Mouse (Mus musculus): ENCODE measurements around the gene Olfr434. TPM values are rescaled to one million over a fixed set of nuclear protein-coding genes. Genes with fewer than 3 reads are reported as not detected.
A peak's percentile ranks its signal among the peaks of the same experiment; 100 is the strongest.
"Not testable (repeated sequence)": the region's sequence is repeated elsewhere in the genome, so short reads cannot be mapped to it uniquely, and the experiment has no call there.

Olfr434 gene
- not detected in 2 replicates for polyA plus RNA-seq (2015; fragmentation: Nextera tagmentation; extraction: Ambion mirVana)

DNA sequence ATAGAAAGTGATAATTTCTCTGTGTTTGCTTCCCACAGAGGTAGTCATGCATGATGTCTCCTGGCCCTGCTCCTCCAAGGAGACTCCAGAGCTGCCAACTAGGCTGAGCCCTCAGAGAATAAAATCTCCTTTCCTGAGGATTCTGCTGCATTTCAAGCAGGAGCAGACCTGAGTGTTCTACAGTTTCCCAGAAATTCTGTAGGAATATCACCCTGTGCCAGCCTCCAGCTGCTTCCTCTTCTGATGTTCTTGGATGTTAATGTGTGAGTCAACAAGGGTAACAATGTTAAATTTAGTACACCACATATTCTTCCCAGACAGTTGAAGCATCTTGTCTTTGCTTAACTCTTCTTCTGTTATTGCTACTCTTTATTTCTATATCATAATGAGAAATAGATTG, at the start of gene Olfr434:
Olfr434 (plus strand) TSS at position 149 of the 400 bp plus-strand sequence.
- H3K9ac ChIP-seq; H3K9me3 ChIP-seq; H3K4me2 ChIP-seq; H3K4me1 ChIP-seq; H3K27ac ChIP-seq; H3K36me3 ChIP-seq (replicated peaks); ATAC-seq (replicated peaks); H3K4me3 ChIP-seq; H3K27me3 ChIP-seq (replicated peaks): not testable (repeated sequence)

DNA sequence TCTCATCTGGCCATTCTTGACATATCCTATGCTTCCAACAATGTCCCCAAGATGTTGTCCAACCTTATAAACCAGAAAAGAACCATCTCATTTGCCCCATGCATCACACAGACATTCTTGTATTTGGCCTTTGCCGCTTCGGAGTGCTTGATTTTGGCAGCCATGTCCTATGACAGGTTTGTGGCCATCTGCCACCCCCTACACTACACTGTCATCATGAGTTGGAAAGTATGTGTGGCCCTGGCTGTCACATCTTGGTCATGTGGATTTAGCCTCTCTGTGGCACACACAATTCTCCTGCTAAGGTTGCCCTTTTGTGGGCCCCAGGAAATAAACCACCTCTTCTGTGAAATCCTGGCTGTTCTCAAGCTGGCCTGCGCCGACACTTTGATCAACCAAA, 45.6 kb upstream of the Olfr434 start:
- Histone ChIP-seq H3K27ac (no peak overlapping the region), H3K9me3 (no peaks in the 10 kb centered on the region), H3K27me3 (replicated peaks) (no peaks in the 10 kb centered on the region), H3K9ac (no peak overlapping the region), H3K4me1 (no peaks in the 10 kb centered on the region), H3K36me3 (replicated peaks) (no peaks in the 10 kb centered on the region), H3K4me2 (no peak overlapping the region), H3K4me3 (no peak overlapping the region)
- no peak for ATAC-seq (replicated peaks)
- 93% methylated on average over 4 of the region's 4 CpGs for WGBS

DNA sequence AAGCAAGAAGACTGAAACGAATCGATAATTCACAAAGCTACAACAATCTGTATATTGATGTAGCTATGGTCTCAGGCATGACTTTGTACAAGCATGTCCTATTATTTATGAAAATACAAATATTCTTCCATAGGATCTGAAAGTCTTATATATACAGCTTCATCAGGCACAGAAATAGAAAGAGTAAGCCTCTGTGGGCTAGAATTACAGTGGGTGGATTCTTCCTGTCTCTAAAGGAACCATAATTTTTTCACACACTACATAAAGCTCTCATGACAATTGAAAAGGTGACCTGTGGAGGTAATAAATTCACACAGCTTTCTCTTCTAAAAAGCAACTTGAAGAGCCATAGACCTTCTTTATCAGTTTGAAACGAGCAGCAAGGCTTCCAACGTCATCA, 41.0 kb upstream of the Olfr434 start, which contains the start of gene Olfr13:
Olfr13 (plus strand) TSS at position 301 of the 400 bp plus-strand sequence.
- Histone ChIP-seq H3K27me3 (replicated peaks) (no peaks in the 10 kb centered on the region), H3K36me3 (replicated peaks) (no peaks in the 10 kb centered on the region), H3K9me3 (no peaks in the 10 kb centered on the region), H3K9ac (no peak within 1 kb of the TSS), H3K4me1 (no peaks in the 10 kb centered on the region), H3K4me3 (no peak within 1 kb of the TSS), H3K27ac (no peak within 1 kb of the TSS), H3K4me2 (no peak within 1 kb of the TSS)
- ATAC-seq (replicated peaks) = no peak
- WGBS = 77% methylated on average over 4 of the region's 4 CpGs

DNA sequence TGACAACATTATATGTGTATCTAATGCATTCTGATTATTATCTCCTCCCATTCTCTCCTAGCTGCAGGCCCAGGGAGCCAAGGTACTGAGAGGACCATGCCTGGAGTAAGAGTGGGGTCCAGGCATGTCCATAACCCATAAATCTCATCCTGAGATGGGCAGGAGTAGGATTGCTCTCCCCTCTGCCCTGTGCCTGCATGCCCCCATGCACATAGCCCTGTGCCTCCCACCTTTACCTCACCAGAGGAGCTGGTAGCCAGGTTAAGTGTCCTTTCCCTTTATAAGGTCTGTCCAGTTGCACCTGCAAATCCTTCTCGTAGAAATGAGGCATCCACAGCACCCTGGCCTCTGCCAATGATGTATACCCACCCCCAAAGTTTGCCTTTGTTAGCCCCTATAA, 34.7 kb upstream of the Olfr434 start:
- H3K36me3 ChIP-seq (replicated peaks) = no peaks in the 10 kb centered on the region
- H3K4me1 ChIP-seq = peaks cover 11% of the 10 kb centered on the region
- no peak overlapping the region for H3K4me2 ChIP-seq
- no peaks in the 10 kb centered on the region for H3K9me3 ChIP-seq
- 87% methylated on average over 1 of the region's 1 CpGs for WGBS
- peak; percentile 51 for ATAC-seq (replicated peaks)
- H3K4me3 ChIP-seq = no peak overlapping the region
- no peaks in the 10 kb centered on the region for H3K27me3 ChIP-seq (replicated peaks)
- peak overlapping the region; percentile 48 for H3K27ac ChIP-seq
- no peak overlapping the region for H3K9ac ChIP-seq

DNA sequence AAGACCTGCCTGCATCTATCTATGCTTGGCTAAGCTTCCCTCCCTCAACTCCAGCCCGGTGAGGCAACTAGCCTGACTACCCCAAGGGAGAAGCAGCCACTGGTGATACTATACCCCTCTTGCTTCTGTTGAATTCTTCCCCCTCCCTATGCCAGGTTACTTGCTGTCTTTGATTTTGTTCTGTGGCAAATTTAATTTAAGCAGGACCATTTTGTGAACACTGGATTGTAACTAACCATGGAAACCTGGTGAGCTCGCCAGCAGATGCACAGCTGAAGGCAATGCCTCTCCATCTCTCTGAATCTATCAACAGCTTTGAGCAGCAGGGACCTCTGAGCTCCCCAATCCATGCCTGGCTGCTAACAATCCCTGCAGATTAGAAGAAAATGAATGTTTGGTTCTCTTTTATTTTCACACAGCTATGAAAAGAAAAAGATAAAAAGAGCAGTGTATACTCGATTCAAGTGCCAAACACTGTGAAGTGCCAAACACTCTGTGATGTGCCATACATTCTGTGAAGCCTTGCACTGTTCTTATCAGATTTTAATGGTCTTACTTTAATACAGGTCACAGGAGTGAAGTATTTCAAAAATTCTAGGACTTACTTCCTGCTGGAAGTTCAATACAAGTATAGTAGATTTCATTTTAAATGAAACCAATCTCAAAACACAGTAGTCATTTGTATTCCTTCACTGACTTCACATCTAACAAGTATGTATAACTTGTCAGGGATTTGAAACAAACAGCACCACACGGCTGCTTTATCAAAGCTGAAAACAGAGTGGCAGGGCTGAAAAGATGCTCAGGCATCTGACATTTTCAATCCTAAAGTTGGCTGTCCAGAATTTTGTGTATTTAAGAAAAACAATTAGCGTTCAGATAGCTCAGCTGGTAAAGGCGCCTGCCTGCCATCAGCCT, 34.0 kb upstream of the Olfr434 start:
- Histone ChIP-seq H3K4me2 (no peak overlapping the region), H3K27ac (peak overlapping the region; percentile 48), H3K4me3 (no peak overlapping the region), H3K27me3 (replicated peaks) (no peaks in the 10 kb centered on the region), H3K9me3 (no peaks in the 10 kb centered on the region), H3K9ac (no peak overlapping the region), H3K36me3 (replicated peaks) (no peaks in the 10 kb centered on the region), H3K4me1 (peaks cover 11% of the 10 kb centered on the region)
- 45% methylated on average over 6 of the region's 6 CpGs for WGBS
- ATAC-seq (replicated peaks) = peak; percentile 94

DNA sequence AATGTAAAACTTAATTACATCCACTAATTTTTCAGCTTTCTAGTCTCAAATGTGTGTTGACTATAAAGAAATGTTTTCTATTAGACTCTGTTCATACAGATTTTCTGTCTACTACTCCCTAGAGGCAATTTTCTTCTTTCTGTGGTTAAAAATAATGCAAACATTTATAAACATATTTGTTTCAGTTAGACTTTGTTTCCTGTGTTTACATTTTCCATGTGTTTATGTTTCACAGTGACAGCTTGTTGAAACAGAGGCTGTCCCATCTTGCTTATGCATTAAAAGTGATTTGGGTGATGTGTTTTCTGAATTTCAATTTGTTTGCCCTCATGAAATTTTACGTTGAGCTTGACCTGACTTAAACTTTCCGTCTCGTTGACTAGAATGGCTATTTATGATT, 21.8 kb upstream of the Olfr434 start:
- H3K4me2 ChIP-seq = no peak overlapping the region
- no peak overlapping the region for H3K27ac ChIP-seq
- H3K9ac ChIP-seq = no peak overlapping the region
- WGBS = 91% methylated on average over 3 of the region's 3 CpGs
- no peaks in the 10 kb centered on the region for H3K9me3 ChIP-seq
- H3K4me1 ChIP-seq = no peaks in the 10 kb centered on the region
- H3K4me3 ChIP-seq = no peak overlapping the region
- no peaks in the 10 kb centered on the region for H3K36me3 ChIP-seq (replicated peaks)
- ATAC-seq (replicated peaks) = no peak
- no peaks in the 10 kb centered on the region for H3K27me3 ChIP-seq (replicated peaks)

DNA sequence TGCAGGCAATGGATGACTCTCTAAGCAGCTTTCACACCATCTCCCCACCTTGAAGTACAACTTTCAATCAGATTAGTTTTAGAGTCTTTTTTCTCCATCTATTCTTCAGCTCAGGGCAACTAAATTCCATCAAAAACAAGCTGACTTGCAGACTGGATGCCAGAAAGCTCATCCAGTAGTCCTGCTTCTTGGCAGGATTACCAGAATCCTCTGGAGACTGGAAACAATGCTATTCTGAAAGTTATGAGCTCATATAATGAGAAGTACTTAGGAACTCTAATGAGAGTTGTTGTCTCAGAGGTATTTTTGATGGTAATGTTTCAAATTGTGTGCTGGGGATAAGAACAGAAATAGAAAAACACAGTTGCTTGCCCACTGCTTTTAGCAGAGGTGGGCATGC, 16.0 kb upstream of the Olfr434 start, which contains the start of gene Olfr435:
Olfr435 (plus strand) TSS at position 366 of the 400 bp plus-strand sequence.
- Histone ChIP-seq H3K4me3 (no peak within 1 kb of the TSS), H3K27ac (no peak within 1 kb of the TSS), H3K9me3 (no peaks in the 10 kb centered on the region), H3K27me3 (replicated peaks) (no peaks in the 10 kb centered on the region), H3K9ac (no peak within 1 kb of the TSS), H3K4me2 (no peak within 1 kb of the TSS), H3K4me1 (no peaks in the 10 kb centered on the region), H3K36me3 (replicated peaks) (no peaks in the 10 kb centered on the region)
- ATAC-seq (replicated peaks) = no peak

DNA sequence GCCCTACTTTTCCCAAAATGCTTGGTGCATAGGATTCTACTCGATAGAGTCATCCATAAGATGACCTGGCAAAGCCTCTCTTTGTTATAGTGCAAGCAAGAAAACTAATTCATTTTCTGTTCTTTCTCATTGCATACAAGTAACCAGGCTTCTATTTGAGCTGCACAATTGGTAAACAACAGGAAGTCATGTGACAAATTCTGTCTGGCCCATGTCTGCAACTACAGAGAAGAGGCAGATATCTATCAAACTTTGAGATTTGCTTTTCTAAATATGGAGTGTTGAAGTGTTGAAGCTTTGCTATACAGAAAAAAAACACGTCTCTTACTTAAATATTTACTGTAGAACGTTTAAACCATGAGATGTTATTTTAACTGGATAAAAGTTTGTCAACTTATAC, 14.7 kb upstream of the Olfr434 start:
- Histone ChIP-seq H3K27me3 (replicated peaks) (no peaks in the 10 kb centered on the region), H3K9me3 (no peaks in the 10 kb centered on the region), H3K36me3 (replicated peaks) (no peaks in the 10 kb centered on the region), H3K4me2 (no peak overlapping the region), H3K9ac (no peak overlapping the region), H3K4me1 (no peaks in the 10 kb centered on the region), H3K27ac (no peak overlapping the region), H3K4me3 (no peak overlapping the region)
- 85% methylated on average over 3 of the region's 3 CpGs for WGBS
- no peak for ATAC-seq (replicated peaks)

DNA sequence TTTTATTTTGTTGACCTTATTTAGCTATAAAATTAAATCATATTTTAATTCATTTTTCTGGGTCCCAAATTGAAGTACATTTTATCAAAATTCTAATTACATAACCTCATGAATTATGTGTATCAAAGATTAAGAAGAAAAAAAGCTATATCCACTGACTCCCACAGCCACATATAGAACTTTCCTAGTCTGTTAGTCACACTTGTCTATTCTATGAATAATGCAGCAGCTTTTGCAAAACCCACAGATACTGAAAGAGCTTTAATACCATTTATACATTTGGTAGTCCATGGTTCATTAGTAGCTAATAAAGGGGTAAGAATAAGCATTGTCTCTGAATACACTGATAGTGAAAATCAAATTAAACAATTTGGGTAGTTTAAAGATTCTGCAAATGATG, 10.0 kb upstream of the Olfr434 start:
- Histone ChIP-seq H3K27ac (no peak overlapping the region), H3K4me3 (no peak overlapping the region), H3K9me3 (no peaks in the 10 kb centered on the region), H3K9ac (no peak overlapping the region), H3K36me3 (replicated peaks) (no peaks in the 10 kb centered on the region), H3K27me3 (replicated peaks) (no peaks in the 10 kb centered on the region), H3K4me1 (no peaks in the 10 kb centered on the region), H3K4me2 (no peak overlapping the region)
- no peak for ATAC-seq (replicated peaks)

DNA sequence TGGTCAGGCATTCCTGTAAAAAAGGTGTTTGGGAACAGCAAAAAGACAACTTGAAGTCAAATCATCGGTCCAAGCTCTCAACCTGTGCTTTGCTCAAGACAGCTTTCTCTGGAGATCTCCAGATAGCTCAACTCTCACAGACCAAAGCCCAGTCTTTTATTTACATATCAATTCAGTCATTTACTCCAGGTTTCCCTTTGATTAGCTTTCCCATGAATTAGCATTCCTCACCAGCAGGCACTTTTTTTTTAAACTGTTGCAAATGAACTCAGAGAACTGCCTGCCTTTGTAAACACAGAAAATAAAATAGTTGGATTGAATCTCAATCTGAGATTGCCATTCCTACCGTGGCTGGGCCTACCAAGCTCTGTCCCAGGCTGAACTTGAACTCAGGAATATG, 7.5 kb upstream of the Olfr434 start:
- Histone ChIP-seq H3K4me3 (no peak overlapping the region), H3K4me1 (no peaks in the 10 kb centered on the region), H3K4me2 (no peak overlapping the region), H3K9ac (no peak overlapping the region), H3K27me3 (replicated peaks) (no peaks in the 10 kb centered on the region), H3K9me3 (no peaks in the 10 kb centered on the region), H3K27ac (no peak overlapping the region), H3K36me3 (replicated peaks) (no peaks in the 10 kb centered on the region)
- ATAC-seq (replicated peaks) = no peak
- 39% methylated on average over 2 of the region's 2 CpGs for WGBS

DNA sequence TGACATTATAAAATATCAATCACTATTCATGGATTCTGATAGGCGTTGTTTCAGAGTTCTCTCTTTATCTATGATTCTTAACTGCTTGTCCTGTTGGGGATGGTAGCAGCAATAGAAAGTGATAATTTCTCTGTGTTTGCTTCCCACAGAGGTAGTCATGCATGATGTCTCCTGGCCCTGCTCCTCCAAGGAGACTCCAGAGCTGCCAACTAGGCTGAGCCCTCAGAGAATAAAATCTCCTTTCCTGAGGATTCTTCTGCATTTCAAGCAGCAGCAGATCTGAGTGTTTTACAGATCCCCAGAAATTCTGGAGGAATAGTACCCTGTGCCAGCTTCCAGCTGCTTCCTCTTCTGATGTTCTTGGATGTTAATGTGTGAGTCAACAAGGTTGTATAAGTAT, 18.4 kb downstream of the Olfr434 start, which contains the start of gene Olfr47:
Olfr47 (plus strand) TSS at position 275 of the 400 bp plus-strand sequence.
- H3K27ac ChIP-seq; H3K27me3 ChIP-seq (replicated peaks); H3K4me1 ChIP-seq; H3K4me2 ChIP-seq; H3K9ac ChIP-seq; H3K36me3 ChIP-seq (replicated peaks); H3K9me3 ChIP-seq; H3K4me3 ChIP-seq; ATAC-seq (replicated peaks): not testable (repeated sequence)
- 89% methylated on average over 1 of the region's 1 CpGs for WGBS

DNA sequence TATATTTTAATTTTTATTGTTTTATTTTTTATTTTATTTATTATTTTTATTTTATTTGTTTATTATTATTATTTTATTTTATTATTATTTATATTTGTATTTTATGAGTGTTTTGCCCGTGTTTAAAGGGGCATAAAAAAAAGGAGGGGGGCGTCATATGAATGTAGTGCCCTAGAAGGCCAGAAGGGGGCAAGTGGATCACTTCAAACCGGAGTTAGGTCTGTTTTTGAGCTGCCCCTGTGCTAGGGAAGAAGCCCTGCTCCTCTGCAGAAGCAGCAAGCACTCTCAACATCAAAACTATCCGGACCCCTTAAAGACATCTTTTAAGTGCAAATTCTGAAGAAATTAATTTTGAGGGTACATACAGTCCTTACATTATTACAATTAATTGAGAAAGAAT, 29.2 kb downstream of the Olfr434 start:
- H3K9ac ChIP-seq = no peak overlapping the region
- 12% methylated on average over 4 of the region's 4 CpGs for WGBS
- no peak overlapping the region for H3K27ac ChIP-seq
- H3K4me2 ChIP-seq = no peak overlapping the region
- H3K4me1 ChIP-seq = no peaks in the 10 kb centered on the region
- no peaks in the 10 kb centered on the region for H3K36me3 ChIP-seq (replicated peaks)
- H3K27me3 ChIP-seq (replicated peaks) = no peaks in the 10 kb centered on the region
- H3K9me3 ChIP-seq = no peaks in the 10 kb centered on the region
- H3K4me3 ChIP-seq = no peak overlapping the region
- no peak for ATAC-seq (replicated peaks)

DNA sequence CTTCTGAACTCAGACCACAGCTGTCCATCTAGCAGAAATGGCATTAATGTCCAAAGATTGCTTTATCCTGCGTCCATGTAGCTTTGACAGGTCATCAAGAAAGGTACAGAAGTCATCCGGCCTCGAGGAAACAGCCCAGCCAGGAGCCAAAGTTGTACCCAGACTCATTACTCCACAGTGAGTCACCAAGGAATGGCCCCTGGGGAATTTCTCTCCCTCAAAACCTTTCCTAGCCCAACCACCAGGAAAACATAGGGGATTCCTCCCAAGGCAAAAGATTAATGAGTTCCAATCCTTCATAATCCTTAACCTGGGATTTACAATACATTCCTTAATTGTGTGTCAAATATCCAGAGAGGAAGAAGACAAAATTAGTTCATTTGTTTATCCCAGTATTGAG, 34.6 kb downstream of the Olfr434 start:
- Histone ChIP-seq H3K4me3 (no peak overlapping the region), H3K4me1 (no peaks in the 10 kb centered on the region), H3K9ac (no peak overlapping the region), H3K27me3 (replicated peaks) (no peaks in the 10 kb centered on the region), H3K4me2 (no peak overlapping the region), H3K36me3 (replicated peaks) (no peaks in the 10 kb centered on the region), H3K27ac (no peak overlapping the region), H3K9me3 (no peaks in the 10 kb centered on the region)
- ATAC-seq (replicated peaks) = no peak
- 77% methylated on average over 3 of the region's 3 CpGs for WGBS

Measured in midbrain, embryonic 15.5 days (tissue).